Mouse (Mus musculus) small intestine, adult 2 months (tissue): Measurements from ENCODE around the gene Pou2f3.

Source experiments
- CTCF ChIP-seq: fragments of 200-500 bp; IDR thresholded peaks from 2 replicates; pipeline ENCODE4 v1.5.1; 2012; ENCODE audit warnings: low read depth, mild to moderate bottlenecking, control low read depth, inconsistent platforms, low read length, moderate library complexity, mixed read lengths; ENCODE audit not compliant: insufficient replicate concordance, insufficient read length; ENCODE audit errors: extremely low read depth
- POLR2A ChIP-seq: fragments of 200-500 bp; IDR thresholded peaks from 2 replicates; pipeline ENCODE4 v1.6.1; 2012; ENCODE audit warnings: low read depth, mild to moderate bottlenecking, control low read depth, inconsistent platforms, low read length, moderate library complexity

DNA sequence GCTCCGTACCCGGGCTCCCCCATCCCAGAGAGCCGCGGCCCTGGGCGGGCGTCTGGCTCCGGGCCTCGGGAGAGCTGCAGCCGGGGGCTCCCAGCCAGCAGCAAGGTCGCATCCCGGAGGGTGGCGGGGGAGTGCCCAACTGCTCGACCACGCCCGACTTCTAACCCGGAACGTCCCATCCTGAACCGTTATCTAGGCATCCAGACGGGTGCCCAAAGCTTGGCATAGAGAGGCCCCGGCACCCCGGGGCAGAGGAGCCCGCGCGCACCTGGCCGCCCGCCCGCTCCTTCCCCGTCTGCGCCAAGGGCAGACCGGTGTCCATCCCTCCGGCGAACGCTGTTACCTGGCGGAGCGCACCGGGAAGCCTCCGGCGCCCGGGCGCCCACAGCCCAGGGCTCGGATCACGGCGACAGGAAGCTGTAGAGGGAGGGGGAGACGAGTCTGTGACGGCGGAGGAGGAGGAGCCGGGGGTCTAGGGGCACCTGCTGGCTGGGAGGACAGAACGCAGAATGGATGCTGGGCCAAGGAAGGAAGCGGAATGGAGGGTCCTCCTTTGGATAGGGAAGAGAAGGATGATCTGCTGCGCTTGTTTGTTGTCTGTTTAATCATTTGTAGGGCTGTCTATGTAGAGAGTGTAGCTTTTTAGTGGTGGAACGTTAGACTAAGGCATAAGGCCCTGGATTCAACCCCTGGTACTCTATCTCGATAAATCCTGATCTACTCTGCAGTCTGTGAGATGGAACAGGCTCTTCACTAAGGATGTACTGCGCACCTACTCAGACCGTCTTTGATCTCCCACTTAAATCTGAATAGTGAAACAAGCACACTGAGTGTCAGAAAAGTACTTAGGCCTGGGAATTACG, 93.8 kb downstream of the Pou2f3 start, which contains the start of gene Tmem136:
- TF ChIP-seq CTCF (no peak), POLR2A (no peak)
